Mouse (Mus musculus) C2C12 (cell line): ENCODE data around the gene Wdr18. TPM values are rescaled to one million over a fixed set of nuclear protein-coding genes. Genes with fewer than 3 reads are reported as not detected.

ENCODE experiments used
- H3K27me3 ChIP-seq: one replicate; pipeline ENCODE4 v1.6.1; 2011; ENCODE audit not compliant: control insufficient read depth, insufficient read depth, insufficient read length
- H3K36me3 ChIP-seq: one replicate; pipeline ENCODE4 v1.6.1; 2011; ENCODE audit not compliant: control insufficient read depth, insufficient read depth
- H3K4me3 ChIP-seq: one replicate; pipeline ENCODE4 v1.5.1; 2011; ENCODE audit warnings: mild to moderate bottlenecking, control low read depth; ENCODE audit not compliant: poor library complexity, insufficient read depth, severe bottlenecking
- H3K79me2 ChIP-seq: one replicate; pipeline ENCODE4 v1.6.1; 2011; ENCODE audit not compliant: control insufficient read depth, insufficient read depth
- H3K79me3 ChIP-seq: one replicate; pipeline ENCODE4 v1.6.1; 2011; ENCODE audit warnings: low read depth, control low read depth
- H3ac ChIP-seq: one replicate; pipeline ENCODE3; 2011; ENCODE audit warnings: low read depth; ENCODE audit not compliant: control insufficient read depth, insufficient read length
- CEBPB ChIP-seq: IDR thresholded peaks from one replicate; pipeline ENCODE4 v1.6.1; 2011; ENCODE audit warnings: low read depth, mild to moderate bottlenecking, control low read depth, moderate library complexity
- CTCF ChIP-seq: IDR thresholded peaks from one replicate; pipeline ENCODE4 v1.5.1; 2011; ENCODE audit not compliant: control insufficient read depth, insufficient read depth, insufficient read length
- FOSL1 ChIP-seq: IDR thresholded peaks from one replicate; pipeline ENCODE4 v1.8.0; 2011; ENCODE audit warnings: mild to moderate bottlenecking, low read length; ENCODE audit not compliant: poor library complexity, insufficient read depth, severe bottlenecking
- MAX ChIP-seq: IDR thresholded peaks from one replicate; pipeline ENCODE4 v1.6.1; 2011; ENCODE audit warnings: mild to moderate bottlenecking, control low read depth
- MYOD1 ChIP-seq: IDR thresholded peaks from one replicate; pipeline ENCODE4 v1.6.1; 2011; ENCODE audit warnings: low read depth; ENCODE audit not compliant: control insufficient read depth, insufficient read length
- MYOG ChIP-seq: IDR thresholded peaks from one replicate; pipeline ENCODE4 v1.6.1; 2011; ENCODE audit not compliant: control insufficient read depth, insufficient read length; ENCODE audit errors: extremely low read depth
- USF1 ChIP-seq: IDR thresholded peaks from one replicate; pipeline ENCODE4 v1.6.1; 2011; ENCODE audit warnings: low read depth, mild to moderate bottlenecking, control low read depth, moderate library complexity
- polyA plus RNA-seq: library from polyadenylated mRNA; unstranded; fragments of >200 nt; fragmentation: generic; extraction: Trizol; gene quantifications from one replicate; pipeline ENCODE4 v1.2.1, GENCODE M21; 2012; ENCODE audit warnings: missing spikeins

The Wdr18 gene
- polyA plus RNA-seq, 1 experiment: 48.6 TPM

DNA sequence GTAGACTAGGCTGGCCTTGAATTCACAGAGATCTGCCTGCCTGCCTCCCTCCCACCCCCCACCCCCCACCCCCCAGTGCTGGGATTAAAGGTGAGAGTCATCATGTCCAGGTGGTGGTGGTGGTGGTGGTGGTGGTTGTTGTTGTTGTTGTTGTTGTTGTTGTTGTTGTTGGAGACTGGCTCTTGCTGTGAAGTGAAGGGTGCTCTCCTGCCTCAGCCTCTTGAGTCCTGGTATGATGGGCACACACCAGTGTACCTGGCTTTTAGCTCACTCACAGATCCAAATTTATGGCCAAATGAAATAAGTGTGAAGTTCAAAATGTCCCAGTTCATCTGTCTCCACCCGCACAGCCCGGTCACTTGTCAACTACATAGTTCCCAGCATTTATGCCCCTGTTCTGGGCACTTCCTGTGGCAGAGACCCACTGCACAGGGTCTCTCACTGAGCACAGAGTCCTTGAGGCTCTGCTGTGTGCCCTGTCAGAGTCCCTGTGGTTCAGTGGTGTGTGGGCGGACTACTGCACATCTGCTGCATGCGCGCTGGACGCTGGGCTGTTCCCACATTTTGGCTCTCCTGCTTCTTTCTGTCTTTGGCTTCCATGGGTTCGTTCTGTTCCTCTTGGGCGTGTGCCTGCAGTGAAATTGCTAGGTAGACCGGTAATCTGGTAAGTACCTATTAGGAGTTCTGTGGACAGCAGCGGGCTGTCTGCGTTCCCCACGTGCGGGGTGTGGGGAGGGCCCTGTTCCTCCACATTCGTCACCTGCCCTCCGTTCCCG is 25.0 kb upstream of the Wdr18 start:
- Histone ChIP-seq H3K79me3 (no peaks in the 10 kb centered on the region), H3ac (no peak overlapping the region), H3K27me3 (no peaks in the 10 kb centered on the region), H3K79me2 (no peaks in the 10 kb centered on the region), H3K4me3 (no peak overlapping the region), H3K36me3 (no peaks in the 10 kb centered on the region)
- TF ChIP-seq FOSL1: no peak
- no peak for TF ChIP-seq MYOG
- TF ChIP-seq MAX: no peak
- TF ChIP-seq USF1: no peak
- no peak for TF ChIP-seq CEBPB
- TF ChIP-seq CTCF: no peak
- no peak for TF ChIP-seq MYOD1

DNA sequence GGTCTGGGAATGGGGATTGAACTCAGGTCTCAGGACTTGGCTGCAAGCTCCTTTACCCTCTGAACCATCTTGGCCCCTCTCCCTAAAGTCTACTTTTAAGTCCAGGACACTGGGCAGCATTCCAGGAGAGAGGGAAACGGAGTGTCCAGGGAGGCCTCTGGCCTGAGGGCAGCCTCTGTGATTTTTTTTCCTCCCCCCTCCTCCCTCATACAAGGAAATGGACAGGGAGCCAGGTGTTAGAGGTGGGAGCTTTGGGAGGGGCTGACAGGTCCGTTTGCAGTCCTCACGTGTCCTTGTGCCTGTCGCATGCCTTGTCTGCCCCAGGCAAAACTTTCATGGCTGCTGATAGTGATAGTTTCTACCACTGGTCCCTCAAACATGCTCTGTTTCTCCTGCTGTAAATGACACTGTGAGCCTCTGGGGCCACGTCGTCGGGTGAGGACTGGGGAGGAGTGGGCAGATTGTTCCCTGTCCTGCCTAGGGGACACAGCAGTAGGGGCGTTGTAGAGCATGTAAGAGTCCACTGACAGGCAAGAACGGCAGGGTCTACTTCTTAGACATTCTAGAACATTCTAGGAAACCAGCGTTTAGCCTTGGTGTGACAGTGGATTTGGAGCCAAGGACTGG is 23.6 kb upstream of the Wdr18 start:
- Histone ChIP-seq H3ac (peak overlapping the region; percentile 18), H3K4me3 (no peak overlapping the region), H3K79me3 (no peaks in the 10 kb centered on the region), H3K27me3 (no peaks in the 10 kb centered on the region), H3K79me2 (no peaks in the 10 kb centered on the region), H3K36me3 (no peaks in the 10 kb centered on the region)
- TF ChIP-seq CTCF (no peak), MYOD1 (no peak), CEBPB (no peak), USF1 (no peak), FOSL1 (no peak), MYOG (no peak), MAX (no peak)

- Histone ChIP-seq H3K4me3 (no peak overlapping the region), H3K36me3 (no peaks in the 10 kb centered on the region)
- TF ChIP-seq FOSL1 (no peak), MAX (peak; percentile 42)
Observed at GRCm38 (mm10) chr10:79936911-79937441, 23.0 kb upstream of the Wdr18 start.

DNA sequence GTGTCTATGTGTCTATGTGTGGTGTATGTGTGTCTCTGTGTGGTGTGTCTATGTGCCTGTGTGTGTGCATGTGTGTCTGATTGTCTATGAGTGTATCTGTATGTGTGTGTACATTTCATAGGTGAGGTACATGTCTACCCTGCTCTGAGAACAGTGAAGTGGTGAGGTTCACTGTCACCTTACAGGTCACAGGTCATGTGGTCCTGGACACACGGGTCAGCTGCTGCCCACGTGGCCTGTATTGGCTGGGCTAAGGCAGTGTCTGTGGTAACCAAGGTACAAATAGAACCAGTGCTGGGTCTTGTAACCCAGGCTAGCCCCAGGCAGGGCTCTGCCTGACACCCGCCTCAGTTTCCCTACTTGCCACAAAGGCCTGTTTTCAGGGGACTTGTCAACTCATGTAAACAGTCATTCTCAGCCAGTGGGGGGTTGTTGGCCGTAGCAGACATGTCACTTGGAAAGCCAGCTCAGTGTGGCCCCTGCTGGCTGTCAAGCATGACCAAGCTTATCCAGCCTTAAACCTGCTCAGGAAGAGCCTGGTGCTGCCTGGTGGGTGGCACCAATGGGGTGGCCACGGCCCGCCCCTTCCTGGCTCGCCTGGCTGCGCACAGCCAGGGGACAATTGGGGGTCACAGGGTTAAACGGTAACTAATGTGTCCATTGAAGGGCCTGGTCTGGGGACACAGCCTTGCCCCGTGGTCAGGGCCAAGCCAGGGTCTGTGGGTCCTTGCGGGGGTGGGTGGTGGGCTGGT is 22.0 kb upstream of the Wdr18 start:
- H3K36me3 ChIP-seq: no peaks in the 10 kb centered on the region
- H3K27me3 ChIP-seq: no peaks in the 10 kb centered on the region
- no peak for TF ChIP-seq MYOD1
- TF ChIP-seq MAX: no peak
- no peak for TF ChIP-seq CTCF
- TF ChIP-seq MYOG: no peak
- TF ChIP-seq CEBPB: no peak
- TF ChIP-seq FOSL1: no peak
- TF ChIP-seq USF1: no peak
- no peak overlapping the region for H3ac ChIP-seq
- H3K4me3 ChIP-seq: no peak overlapping the region
- no peaks in the 10 kb centered on the region for H3K79me3 ChIP-seq
- no peaks in the 10 kb centered on the region for H3K79me2 ChIP-seq

More at GRCm38 (mm10) chr10:79936911-79937441, 23.0 kb upstream of the Wdr18 start:
- Histone ChIP-seq H3K27me3 (no peaks in the 10 kb centered on the region), H3ac (peak overlapping the region; percentile 18), H3K79me2 (no peaks in the 10 kb centered on the region), H3K79me3 (no peaks in the 10 kb centered on the region)

DNA sequence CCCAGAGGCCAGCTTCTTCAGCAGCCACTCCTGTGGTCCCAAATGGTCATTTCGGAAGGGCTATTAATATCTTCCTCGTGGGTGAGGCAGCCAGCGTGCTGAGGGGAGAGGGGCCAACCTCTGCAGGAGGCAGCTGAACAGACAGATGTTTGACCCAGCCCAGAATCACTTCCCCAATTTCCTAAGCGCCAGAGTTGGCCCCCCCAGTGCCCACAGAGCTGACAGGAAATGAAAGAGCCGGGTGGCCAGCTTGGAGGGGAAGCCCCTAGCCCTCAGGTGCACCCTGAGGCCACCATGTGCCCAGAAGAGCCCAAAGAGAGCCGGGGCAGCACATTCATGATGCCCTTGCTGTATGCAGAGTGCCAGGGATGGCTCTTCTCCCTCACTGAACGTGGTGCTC is 19.2 kb upstream of the Wdr18 start:
- Histone ChIP-seq H3K79me2 (no peaks in the 10 kb centered on the region), H3K36me3 (no peaks in the 10 kb centered on the region), H3K4me3 (no peak overlapping the region), H3K27me3 (no peaks in the 10 kb centered on the region), H3ac (no peak overlapping the region), H3K79me3 (no peaks in the 10 kb centered on the region)
- TF ChIP-seq USF1: no peak

GRCm38 (mm10) chr10:79942988-79943387 is 17.0 kb upstream of the Wdr18 start:
- Histone ChIP-seq H3K79me2 (no peaks in the 10 kb centered on the region), H3ac (no peak overlapping the region), H3K79me3 (no peaks in the 10 kb centered on the region), H3K4me3 (no peak overlapping the region), H3K36me3 (no peaks in the 10 kb centered on the region), H3K27me3 (no peaks in the 10 kb centered on the region)
- TF ChIP-seq MYOD1 (no peak), FOSL1 (no peak), CEBPB (no peak), USF1 (no peak), CTCF (no peak), MAX (no peak), MYOG (no peak)
